Mouse (Mus musculus) CD4-positive, CD25-positive, alpha-beta regulatory T cell, adult 4 months (primary cell): ENCODE data around the gene Rps3a1. TPM values are rescaled to one million over a fixed set of nuclear protein-coding genes. Genes with fewer than 3 reads are reported as not detected.
"Not testable (repeated sequence)": the region's sequence is repeated elsewhere in the genome, so short reads cannot be mapped to it uniquely, and the experiment has no call there.

Experiments used
- ATAC-seq: one replicate; pipeline ENCODE4 v1.8.0; 2017
- polyA plus RNA-seq, 2 experiments: library from polyadenylated mRNA; unstranded; fragments of 100-300 nt; shearing (Covaris generic); gene quantifications; one replicate each; pipeline ENCODE4 v1.2.1; 2017

The Rps3a1 gene
- polyA plus RNA-seq, 2 experiments from 2014 or later = 1,268 to 2,675 TPM

DNA sequence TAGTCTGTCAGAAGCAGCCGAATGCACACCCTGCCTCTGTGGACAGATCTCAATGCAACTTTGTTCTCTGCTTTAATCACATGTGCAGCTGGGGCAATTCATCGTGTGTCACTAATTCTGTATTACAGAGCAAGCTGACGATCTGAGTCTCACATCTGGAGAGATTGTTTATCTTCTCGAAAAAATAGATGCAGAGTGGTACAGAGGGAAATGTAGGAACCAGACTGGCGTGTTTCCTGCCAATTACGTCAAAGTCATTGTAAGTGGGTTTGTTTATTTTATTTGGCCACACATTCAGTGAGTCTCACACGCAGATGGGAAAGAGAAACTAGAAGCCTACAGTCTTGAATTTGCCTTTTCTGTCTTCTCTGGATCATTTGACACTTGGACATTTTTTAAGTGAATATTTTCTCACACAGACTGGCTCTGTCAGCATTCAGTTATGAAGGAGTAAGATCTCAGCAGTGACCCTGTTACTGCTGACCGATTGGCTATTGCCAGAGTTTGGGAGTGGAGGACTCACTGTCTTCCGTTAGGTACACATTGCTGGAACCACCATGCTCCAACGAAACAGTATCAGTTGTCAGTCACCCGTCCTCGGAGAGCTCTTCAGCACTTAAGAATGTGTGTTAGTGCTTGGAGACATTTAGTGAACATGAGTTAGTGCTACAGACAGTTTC, 27.7 kb downstream of the Rps3a1 start:
- ATAC-seq = no peak

DNA sequence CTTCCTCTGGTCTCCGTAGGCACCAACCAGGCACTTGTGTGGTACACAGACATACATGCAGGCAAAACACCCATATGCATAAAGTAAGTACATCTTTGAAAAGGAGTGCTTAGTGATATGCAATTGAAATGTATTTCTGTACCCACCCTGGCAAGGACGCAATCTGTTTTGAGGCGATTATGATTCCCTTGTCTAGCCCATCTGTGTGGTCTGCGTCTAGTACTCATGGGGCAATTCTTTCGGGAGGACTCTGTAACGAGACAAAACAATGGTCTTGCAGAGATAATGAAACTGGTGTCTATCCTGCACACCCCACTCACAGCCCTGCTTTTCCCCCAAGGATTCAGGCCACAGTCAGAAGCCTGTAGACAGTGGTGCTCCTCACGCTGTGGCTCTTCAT, 29.7 kb downstream of the Rps3a1 start:
- no peak for ATAC-seq

DNA sequence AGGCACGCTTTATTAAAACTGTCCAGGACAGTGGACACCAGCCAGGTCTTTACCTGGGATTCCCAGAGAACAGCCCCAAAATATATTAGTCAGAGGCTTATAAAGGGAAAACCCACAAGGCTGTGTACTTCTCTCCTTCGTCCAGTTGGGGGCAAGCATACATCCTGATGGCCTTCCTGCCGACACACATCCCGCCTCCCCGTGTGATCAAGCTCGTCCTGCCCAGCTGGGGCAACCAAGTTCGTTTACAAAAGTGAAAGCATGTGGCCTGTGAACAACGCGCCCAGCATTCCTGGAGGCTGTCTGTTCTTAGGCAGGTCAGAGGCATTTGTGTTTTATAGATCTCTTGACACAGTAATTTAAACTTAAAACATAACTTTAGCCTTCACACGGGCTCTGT, 32.4 kb downstream of the Rps3a1 start:
- peak; percentile 79 for ATAC-seq

DNA sequence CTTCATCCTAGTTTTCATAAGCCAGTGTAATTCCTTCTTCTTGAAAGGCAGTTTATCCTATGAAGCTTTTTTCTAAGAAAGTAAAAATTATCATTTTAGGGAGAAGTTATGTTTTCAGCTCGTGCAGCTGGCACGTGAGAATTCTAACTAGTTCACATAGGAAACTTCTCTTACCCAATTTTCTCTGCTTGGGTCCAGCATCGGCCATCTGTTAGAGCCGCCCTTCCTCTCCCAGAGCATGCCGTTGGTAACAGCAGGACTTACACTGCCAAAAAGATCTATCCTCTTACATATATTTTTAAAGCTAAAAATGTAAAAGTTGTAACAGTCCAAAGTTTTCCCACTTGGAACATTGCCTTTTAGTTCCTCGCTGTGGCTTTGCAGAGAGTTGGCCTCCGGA, 33.4 kb downstream of the Rps3a1 start:
- no peak for ATAC-seq

DNA sequence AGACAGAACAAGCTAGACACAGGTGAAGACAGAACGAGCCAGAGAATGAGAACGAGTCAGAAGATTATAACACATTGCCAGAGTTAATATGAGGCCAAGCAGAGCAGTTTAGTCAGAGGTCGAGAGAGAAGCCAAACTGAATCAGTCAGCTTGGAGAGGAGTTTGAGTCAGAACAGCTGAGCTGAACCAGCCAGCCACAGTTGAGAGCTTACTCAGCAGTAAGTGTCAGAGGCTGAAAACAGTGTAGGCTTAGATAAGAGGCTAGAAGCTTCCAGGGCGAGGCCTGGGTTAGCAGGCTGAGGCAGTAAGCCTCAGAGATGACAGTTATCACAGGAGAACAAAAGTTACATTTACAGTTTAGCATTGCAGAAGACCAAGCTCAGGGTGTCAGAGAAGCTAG, 33.9 kb downstream of the Rps3a1 start:
- no peak for ATAC-seq

DNA sequence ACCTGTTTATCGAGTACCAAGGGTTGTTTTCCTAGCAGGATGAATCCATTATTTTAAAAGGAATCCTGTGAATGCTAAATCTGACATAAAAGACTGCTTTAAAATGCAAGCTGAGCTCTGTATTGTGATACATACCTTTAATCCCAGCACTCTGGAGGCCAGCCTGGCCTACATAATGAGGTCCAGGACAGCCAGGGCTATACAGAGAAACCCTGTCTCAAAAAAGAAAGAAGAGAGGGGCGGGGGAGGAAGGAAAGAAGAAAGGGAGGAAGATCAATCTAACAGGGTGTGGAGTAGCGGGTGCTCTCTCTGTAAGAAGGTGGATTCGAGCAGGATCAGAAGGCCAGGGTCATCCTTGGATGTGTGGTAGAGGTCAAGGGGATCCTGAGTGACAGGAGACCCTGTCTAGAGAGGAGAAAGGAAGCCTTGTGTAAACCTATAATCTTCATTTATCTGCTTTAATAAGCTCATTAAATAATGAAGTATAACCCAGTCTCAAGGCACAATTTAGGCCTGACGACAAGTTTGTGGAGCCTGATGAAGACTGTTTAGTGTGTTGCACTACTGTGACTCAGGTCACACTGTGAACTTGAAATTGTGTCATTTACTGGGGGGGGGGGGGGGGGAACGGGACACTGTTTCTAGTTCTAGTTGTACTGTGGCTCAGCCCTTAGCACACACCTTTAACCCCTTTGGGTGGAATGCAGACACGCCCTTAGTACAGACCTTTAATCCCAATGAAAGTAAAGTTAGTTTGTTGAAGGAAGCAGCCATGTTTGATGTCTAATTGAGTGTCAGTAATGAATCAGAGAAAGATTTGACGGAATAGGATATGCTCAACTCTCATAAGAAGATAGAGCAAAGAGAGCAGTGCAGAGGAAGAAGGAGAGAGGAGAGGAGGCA, 34.6 kb downstream of the Rps3a1 start:
- no peak for ATAC-seq

DNA sequence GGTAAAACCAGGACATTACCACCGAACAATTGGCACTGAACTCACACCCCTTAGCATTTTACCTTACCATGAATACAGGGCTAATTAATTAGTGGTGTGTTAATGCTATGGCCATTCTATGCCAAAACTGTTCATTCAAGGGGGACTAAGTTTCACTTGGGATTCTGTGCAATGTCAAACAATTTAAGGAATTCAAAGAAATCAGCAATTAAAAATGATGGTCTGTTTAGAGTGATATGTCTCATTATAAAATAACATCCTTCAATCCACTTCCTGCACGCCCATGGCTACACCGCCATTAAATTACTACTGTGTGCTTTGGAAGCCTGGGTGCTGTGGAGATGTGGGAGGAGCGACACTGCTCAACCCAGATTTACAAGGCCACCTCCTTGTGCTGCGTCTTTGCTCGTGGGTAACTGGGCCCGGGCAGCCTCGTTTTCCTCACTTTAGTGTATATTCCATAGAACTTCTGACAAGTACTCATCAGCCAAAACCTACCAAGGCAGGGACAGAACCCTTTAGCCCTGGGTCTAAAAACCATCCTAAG, 36.3 kb downstream of the Rps3a1 start:
- ATAC-seq = no peak

DNA sequence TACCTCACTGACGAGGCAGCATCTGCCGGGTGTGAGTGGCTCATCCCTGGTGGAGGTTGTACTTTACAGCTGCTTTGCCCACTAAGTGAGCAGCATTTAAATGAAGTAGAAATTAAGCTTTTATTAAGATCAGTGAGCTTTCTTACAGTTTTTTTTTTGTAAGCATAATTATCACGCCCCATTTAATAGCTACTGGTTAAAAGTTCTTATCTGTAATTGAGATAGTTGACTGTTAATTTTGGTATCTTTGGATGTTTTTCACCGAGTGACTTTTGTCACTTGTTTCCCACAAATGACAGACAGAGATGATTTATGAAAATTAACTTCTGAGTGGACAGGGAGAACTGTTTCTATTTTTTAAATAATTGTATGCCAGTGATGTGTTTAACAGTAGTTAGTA, 37.6 kb downstream of the Rps3a1 start:
- no peak for ATAC-seq

DNA sequence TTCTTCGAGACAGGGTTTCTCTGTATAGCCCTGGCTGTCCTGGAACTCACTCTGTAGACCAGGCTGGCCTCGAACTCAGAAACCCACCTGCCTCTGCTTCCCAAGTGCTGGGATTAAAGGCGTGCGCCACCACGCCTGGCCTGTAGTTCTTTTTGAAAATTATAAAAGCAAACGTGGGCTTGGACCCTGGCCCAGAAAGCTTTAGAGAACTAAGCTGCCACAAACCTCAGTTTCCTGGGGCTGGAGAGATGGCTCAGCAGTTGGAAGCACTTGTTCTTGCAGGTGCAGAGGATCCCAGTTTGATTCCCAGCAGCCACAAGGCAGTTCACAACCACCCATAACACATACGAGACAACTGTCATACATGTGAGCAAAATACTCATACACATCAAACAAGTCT, 38.1 kb downstream of the Rps3a1 start:
- not testable (repeated sequence) for ATAC-seq

DNA sequence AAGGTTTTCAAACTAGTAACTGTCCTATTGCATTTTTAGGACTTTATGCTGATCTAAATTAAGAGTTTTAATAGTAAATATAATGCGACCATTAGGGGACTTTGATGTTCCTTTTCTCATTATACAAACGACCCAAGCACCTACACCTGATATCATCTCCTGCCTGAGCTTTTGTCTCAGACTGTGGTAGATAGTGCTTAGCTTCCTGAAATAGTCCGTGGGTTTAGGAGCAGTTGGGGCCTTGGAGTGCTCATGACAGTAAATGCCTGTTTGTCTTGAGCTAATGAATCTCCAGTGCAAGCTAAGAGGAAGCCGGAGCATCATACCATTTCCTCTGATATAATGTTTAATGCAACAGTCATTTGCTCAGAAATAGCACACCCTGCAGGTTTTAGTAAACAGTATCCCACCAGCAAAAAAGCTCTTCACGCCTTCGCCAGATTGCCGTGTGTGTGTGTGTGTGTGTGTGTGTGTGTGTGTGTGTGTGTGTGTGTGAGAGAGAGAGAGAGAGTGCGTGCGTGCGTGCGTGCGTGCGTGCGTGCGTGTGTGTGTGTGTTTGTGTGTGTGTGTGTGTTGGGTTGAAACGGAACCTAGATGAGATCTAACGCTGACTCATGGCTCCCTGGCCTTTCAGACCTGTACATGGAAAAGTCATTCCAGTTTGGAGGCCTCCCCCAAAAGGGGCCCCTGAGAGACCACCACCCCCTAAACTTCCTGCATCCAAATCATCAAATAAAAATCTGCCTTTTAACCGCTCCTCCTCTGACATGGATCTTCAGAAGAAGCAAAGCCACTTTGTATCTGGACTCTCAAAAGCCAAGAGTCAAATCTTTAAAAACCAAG, 38.8 kb downstream of the Rps3a1 start:
- ATAC-seq = peak; percentile 76

DNA sequence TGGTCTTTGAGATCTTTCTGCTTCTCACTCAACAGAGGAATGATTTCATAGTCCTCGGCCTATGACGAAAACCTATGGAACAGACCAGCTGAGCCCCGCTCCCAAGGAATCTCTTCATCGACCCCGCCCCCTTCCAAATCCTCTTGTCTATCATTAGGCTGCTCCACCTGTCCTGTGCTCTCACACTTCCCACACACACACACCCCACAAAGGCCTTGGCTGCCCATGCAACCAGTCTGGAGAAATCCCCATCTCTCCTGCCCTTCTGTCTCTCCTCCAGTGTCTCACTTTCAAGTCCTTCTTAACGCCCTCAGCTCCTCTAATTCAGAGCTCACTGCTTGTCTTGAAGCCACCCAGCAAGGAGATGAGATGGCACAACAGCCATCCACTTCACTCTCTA, 40.5 kb downstream of the Rps3a1 start:
- ATAC-seq = no peak

DNA sequence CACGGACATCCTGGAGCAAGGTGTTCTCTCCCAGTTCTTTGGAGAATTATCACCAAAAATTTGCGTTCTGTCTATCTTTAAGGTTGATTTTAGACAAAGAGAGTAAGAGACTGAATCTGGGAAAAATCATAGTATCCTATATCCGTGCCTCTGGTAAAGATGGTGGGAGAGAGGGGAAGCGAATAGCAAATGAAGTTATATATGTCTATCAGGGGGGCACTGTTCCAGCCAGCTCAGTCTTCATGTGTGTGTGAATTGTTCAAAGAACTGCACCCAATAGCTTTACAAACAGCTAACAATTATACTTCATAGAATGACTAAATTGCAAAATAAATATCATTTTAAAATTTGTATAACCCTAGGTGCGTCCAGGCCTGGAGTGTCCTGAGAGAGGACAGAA, 48.6 kb downstream of the Rps3a1 start:
- ATAC-seq = no peak

DNA sequence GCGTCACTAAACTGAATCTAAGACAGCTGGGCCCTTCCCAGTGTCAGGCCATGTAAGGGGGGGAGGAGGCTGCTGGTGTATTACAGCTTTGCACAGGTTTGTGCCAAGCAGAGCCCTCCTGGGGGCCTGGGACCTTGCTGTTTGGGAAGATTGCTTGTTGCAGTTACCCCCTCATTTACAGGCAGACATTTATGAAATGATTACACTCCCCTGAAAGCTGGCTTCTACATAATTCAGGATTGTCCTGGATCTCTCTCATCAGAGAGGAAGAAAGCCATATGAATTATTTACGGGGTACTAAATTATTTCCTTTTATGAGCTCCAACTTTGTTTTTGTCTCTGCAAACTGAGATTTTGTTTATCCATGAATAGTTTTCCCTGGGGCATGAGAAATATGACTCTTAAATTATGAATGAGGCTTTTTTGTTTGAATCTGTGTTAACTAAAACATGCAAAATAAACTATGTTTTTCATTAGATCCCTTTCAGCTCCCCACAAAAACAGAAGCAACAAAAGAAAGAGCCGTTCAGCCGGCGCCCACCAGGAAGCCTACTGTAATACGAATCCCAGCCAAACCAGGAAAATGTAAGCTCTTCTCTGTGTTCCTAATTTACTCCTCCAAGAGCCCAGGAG, 49.2 kb downstream of the Rps3a1 start:
- ATAC-seq = no peak

Other genes with a start within 250 kb of the Rps3a1 start
- gene Sh3d19, start 171.6 kb downstream of the Rps3a1 start, polyA plus RNA-seq = 1 to 10 TPM; 1.0 to 2.0 TPM
- not detected for gene Prss48, start 140.2 kb downstream of the Rps3a1 start, polyA plus RNA-seq
- 10 to 100 TPM; 13.4 to 14.0 TPM for gene Lrba, start 82.0 kb upstream of the Rps3a1 start, polyA plus RNA-seq